Mouse (Mus musculus): ENCODE measurements around the gene Prkcz.

The Prkcz gene

GRCm38 (mm10) chr4:155361303-155361791, at the start of gene Prkcz:
TSS of gene Prkcz (minus strand) at chr4:155361361.
- peak; percentile 24 to 31 for DNase-seq (ENCODE audit: low spot score in 2 of 2)

GRCm38 (mm10) chr4:155409058-155409776, 48.1 kb upstream of the Prkcz start, which contains the start of gene Cfap74:
TSS of gene Cfap74 (plus strand) at chr4:155409190.
- DNase-seq (ENCODE audit: low spot score in 2 of 2): peak in 1 of 2 experiments; percentile 15

GRCm38 (mm10) chr4:155408695-155409057, 47.5 kb upstream of the Prkcz start:
- no peak for DNase-seq (ENCODE audit: low spot score in 2 of 2)

- DNase-seq (ENCODE audit: low spot score in 2 of 2): no peak
Measured at GRCm38 (mm10) chr4:155402489-155402888, 41.3 kb upstream of the Prkcz start.

- DNase-seq (ENCODE audit: low spot score in 2 of 2): no peak
Measured at GRCm38 (mm10) chr4:155401121-155401520, 40.0 kb upstream of the Prkcz start.

- no peak for DNase-seq (ENCODE audit: low spot score in 2 of 2)
Measured at GRCm38 (mm10) chr4:155398222-155398540, 37.0 kb upstream of the Prkcz start.

- DNase-seq (ENCODE audit: low spot score in 2 of 2): no peak
Measured at GRCm38 (mm10) chr4:155397511-155398221, 36.5 kb upstream of the Prkcz start, which contains the start of gene Gabrd. TSS of gene Gabrd (minus strand) at chr4:155398112.

- no peak for DNase-seq (ENCODE audit: low spot score in 2 of 2)
Measured at GRCm38 (mm10) chr4:155396751-155397150, 35.6 kb upstream of the Prkcz start.

- DNase-seq (ENCODE audit: low spot score in 2 of 2): no peak
Measured at GRCm38 (mm10) chr4:155395471-155395870, 34.3 kb upstream of the Prkcz start.

GRCm38 (mm10) chr4:155387166-155387565, 26.0 kb upstream of the Prkcz start:
- DNase-seq (ENCODE audit: low spot score in 2 of 2): no peak

- DNase-seq (ENCODE audit: low spot score in 2 of 2): no peak
Measured at GRCm38 (mm10) chr4:155383326-155383725, 22.2 kb upstream of the Prkcz start.

- no peak for DNase-seq (ENCODE audit: low spot score in 2 of 2)
Measured at GRCm38 (mm10) chr4:155382752-155383151, 21.6 kb upstream of the Prkcz start.

GRCm38 (mm10) chr4:155381974-155382373, 20.8 kb upstream of the Prkcz start:
- no peak for DNase-seq (ENCODE audit: low spot score in 2 of 2)

GRCm38 (mm10) chr4:155371797-155372735, 10.9 kb upstream of the Prkcz start:
- no peak for DNase-seq (ENCODE audit: low spot score in 2 of 2)

GRCm38 (mm10) chr4:155370737-155371715, 9.9 kb upstream of the Prkcz start:
- DNase-seq (ENCODE audit: low spot score in 2 of 2): no peak

- peak; percentile 19 to 30 for DNase-seq (ENCODE audit: low spot score in 2 of 2)
Measured at GRCm38 (mm10) chr4:155368684-155369083, 7.5 kb upstream of the Prkcz start.

GRCm38 (mm10) chr4:155367739-155368138, 6.6 kb upstream of the Prkcz start:
- DNase-seq (ENCODE audit: low spot score in 2 of 2): no peak

- DNase-seq (ENCODE audit: low spot score in 2 of 2): no peak
Measured at GRCm38 (mm10) chr4:155366784-155367183, 5.6 kb upstream of the Prkcz start.

GRCm38 (mm10) chr4:155362443-155362842, 1.3 kb upstream of the Prkcz start:
- DNase-seq (ENCODE audit: low spot score in 2 of 2): no peak

- no peak for DNase-seq (ENCODE audit: low spot score in 2 of 2)
Measured at GRCm38 (mm10) chr4:155360856-155361255, 305 bp downstream of the Prkcz start.

All from spleen, postnatal 14 days (tissue).